Mouse (Mus musculus) kidney, adult 2 months (tissue): Measurements from ENCODE around the gene Zfp9. TPM values are rescaled to one million over a fixed set of nuclear protein-coding genes. Genes with fewer than 3 reads are reported as not detected.

ENCODE experiments used
- DNase-seq: peaks from one replicate; pipeline ENCODE4 v3.0.0; 2021
- H3K27ac ChIP-seq: fragments of 200-500 bp; 2 replicates; pipeline ENCODE4 v1.5.1; 2012; ENCODE audit warnings: low read depth, low read length, control low read depth, inconsistent platforms; ENCODE audit not compliant: insufficient read depth
- H3K27me3 ChIP-seq: fragments of 200-500 bp; replicated peaks from 2 replicates; pipeline ENCODE4 v1.6.1; 2012; ENCODE audit warnings: mild to moderate bottlenecking, moderate library complexity, low read length, inconsistent platforms; ENCODE audit not compliant: control insufficient read depth, insufficient read depth
- H3K36me3 ChIP-seq: fragments of 200-500 bp; 2 replicates; pipeline ENCODE4 v1.6.1; 2012; ENCODE audit warnings: mild to moderate bottlenecking, moderate library complexity, low read length, inconsistent platforms; ENCODE audit not compliant: control insufficient read depth, insufficient read depth
- H3K4me1 ChIP-seq: fragments of 200-500 bp; 2 replicates; pipeline ENCODE4 v1.6.1; 2011; ENCODE audit warnings: low read length; ENCODE audit not compliant: control insufficient read depth, insufficient read depth
- H3K4me3 ChIP-seq: fragments of 200-500 bp; 2 replicates; pipeline ENCODE4 v1.5.1; 2011; ENCODE audit warnings: mild to moderate bottlenecking, low read depth, low read length, control low read depth; ENCODE audit not compliant: insufficient read depth
- CTCF ChIP-seq: fragments of 200-500 bp; conservative IDR thresholded peaks from 2 replicates; pipeline ENCODE4 v1.5.1; 2011; ENCODE audit warnings: low read depth, mild to moderate bottlenecking, control low read depth, low read length, moderate library complexity, mixed read lengths; ENCODE audit not compliant: insufficient read depth, insufficient read length
- POLR2A ChIP-seq: fragments of 200-500 bp; IDR thresholded peaks from one replicate; pipeline ENCODE4 v1.6.1; 2011; ENCODE audit warnings: low read depth, low read length, control low read depth
- WGBS: fragments of 180-500 bp; shearing (Covaris S2); methylation state at CpG from one replicate; pipeline ENCODE4 v1.1.7; 2018; 5-methylcytosine and 5-hydroxymethylcytosine counted together
- polyA plus RNA-seq: library from polyadenylated mRNA; depleted of rRNA; stranded (reverse); fragments of >200 nt; gene quantifications from 2 replicates; pipeline ENCODE4 v1.2.3, GENCODE M21; 2012; rRNA removed

The Zfp9 gene
- polyA plus RNA-seq = 0.53 and 0.66 TPM in 2 replicates

GRCm38 (mm10) chr6:118478957-118479708, at the start of gene Zfp9:
TSS of gene Zfp9 (minus strand) at chr6:118479320.
- WGBS = 2% methylated on average over 54 of the region's 57 CpGs
- peak; percentile 80 for DNase-seq
- Histone ChIP-seq H3K27ac (no peak within 1 kb of the TSS), H3K27me3 (no peaks in the 10 kb centered on the region), H3K36me3 (no peaks in the 10 kb centered on the region), H3K4me1 (no peaks in the 10 kb centered on the region), H3K4me3 (peak within 1 kb of the TSS; percentile 84)
- TF ChIP-seq CTCF (no peak), POLR2A (no peak)

- WGBS = 93% methylated on average over 7 of the region's 7 CpGs
- TF ChIP-seq CTCF = no peak
- TF ChIP-seq POLR2A = no peak
- Histone ChIP-seq H3K36me3 (peaks cover 2% of the 10 kb centered on the region), H3K27me3 (no peaks in the 10 kb centered on the region), H3K4me3 (no peak overlapping the region), H3K4me1 (no peaks in the 10 kb centered on the region), H3K27ac (no peak overlapping the region)
- no peak for DNase-seq
Measured at GRCm38 (mm10) chr6:118520668-118521067, 41.5 kb upstream of the Zfp9 start.

- no peaks in the 10 kb centered on the region for H3K4me1 ChIP-seq
- no peak overlapping the region for H3K4me3 ChIP-seq
- H3K27me3 ChIP-seq = no peaks in the 10 kb centered on the region
- H3K36me3 ChIP-seq = 0 out of 2 replicates have a peak, but pooled peaks cover 1% of the 10 kb centered on the region
- 95% methylated on average over 12 of the region's 12 CpGs for WGBS
- TF ChIP-seq CTCF = no peak
- no peak overlapping the region for H3K27ac ChIP-seq
- no peak for DNase-seq
Measured at GRCm38 (mm10) chr6:118513335-118514012, 34.4 kb upstream of the Zfp9 start.

GRCm38 (mm10) chr6:118499010-118499409, 19.9 kb upstream of the Zfp9 start:
- Histone ChIP-seq H3K27me3 (no peaks in the 10 kb centered on the region), H3K4me3 (no peak overlapping the region), H3K27ac (no peak overlapping the region), H3K4me1 (no peaks in the 10 kb centered on the region), H3K36me3 (no peaks in the 10 kb centered on the region)
- no peak for DNase-seq
- TF ChIP-seq CTCF = no peak
- no peak for TF ChIP-seq POLR2A
- 89% methylated on average over 7 of the region's 7 CpGs for WGBS

- H3K4me1 ChIP-seq = no peaks in the 10 kb centered on the region
- H3K36me3 ChIP-seq = no peaks in the 10 kb centered on the region
- TF ChIP-seq POLR2A (no peak), CTCF (no peak)
- no peaks in the 10 kb centered on the region for H3K27me3 ChIP-seq
- no peak for DNase-seq
- H3K27ac ChIP-seq = no peak overlapping the region
- WGBS = 64% methylated on average over 1 of the region's 1 CpGs
- no peak overlapping the region for H3K4me3 ChIP-seq
Measured at GRCm38 (mm10) chr6:118482125-118482524, 3.0 kb upstream of the Zfp9 start.

GRCm38 (mm10) chr6:118477875-118478785, 990 bp downstream of the Zfp9 start:
- no peak for DNase-seq

More at GRCm38 (mm10) chr6:118477875-118478785, 990 bp downstream of the Zfp9 start:
- Histone ChIP-seq H3K27ac (no peak overlapping the region), H3K4me1 (no peaks in the 10 kb centered on the region), H3K4me3 (peak overlapping the region; percentile 9), H3K27me3 (no peaks in the 10 kb centered on the region), H3K36me3 (no peaks in the 10 kb centered on the region)
- TF ChIP-seq POLR2A (no peak), CTCF (no peak)
- WGBS = 57% methylated on average over 10 of the region's 10 CpGs
